Mouse (Mus musculus) telencephalon, adult 2 months (tissue): Measurements from ENCODE around the gene Pias1.
A peak's percentile ranks its signal among the peaks of the same experiment; 100 is the strongest.

Experiments used
- DNase-seq: peaks from one replicate; pipeline ENCODE4 v3.0.0-alpha.2; 2011; ENCODE audit warnings: low read depth, low spot score

Pias1 gene

DNA sequence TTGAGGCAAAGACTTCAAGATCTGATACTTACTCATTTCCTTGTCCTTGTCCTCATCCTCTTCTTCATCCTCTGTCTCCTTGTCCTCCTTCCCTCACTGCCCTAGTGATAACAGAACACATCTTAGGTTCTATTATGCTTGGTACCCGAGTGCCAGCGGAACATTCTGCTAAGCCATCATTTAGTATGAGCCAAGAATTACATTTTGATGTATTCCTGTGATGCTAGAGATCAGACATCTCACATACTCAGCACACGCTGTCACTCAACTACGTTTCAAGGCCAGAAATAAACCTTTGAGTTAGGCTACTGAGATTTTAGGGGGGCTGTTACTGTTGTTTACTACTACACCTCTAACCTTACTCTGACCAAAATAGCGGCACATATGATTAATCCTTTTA lies at the start of gene Pias1:
TSS of gene Pias1 (minus strand) at position 101 of the 400 bp plus-strand sequence.
- DNase-seq = no peak

DNA sequence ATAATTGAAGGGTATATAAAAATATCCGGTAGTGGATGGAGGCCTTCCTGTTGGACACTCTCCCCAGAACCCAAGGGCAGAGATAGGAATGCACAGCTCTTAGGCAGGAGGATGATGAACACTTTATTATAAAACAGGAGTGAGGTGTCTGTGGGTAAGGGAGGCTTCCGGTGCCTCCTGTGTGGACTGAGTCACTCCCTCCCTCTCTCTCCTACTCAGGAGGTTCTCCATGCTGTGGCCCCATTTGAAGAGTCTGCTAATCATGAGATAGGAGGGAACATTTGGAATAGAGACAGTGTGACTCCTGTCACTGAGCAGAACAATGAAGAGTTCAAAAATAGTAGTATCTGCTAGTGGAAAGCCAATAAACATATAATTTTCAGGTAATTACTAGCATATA lies 47.7 kb upstream of the Pias1 start:
- DNase-seq = no peak

GRCm38 (mm10) chr9:63031011-63031782 lies 43.5 kb upstream of the Pias1 start:
- peak; percentile 5 for DNase-seq

- no peak for DNase-seq
Observed at GRCm38 (mm10) chr9:63022486-63022885, 34.8 kb upstream of the Pias1 start.

DNA sequence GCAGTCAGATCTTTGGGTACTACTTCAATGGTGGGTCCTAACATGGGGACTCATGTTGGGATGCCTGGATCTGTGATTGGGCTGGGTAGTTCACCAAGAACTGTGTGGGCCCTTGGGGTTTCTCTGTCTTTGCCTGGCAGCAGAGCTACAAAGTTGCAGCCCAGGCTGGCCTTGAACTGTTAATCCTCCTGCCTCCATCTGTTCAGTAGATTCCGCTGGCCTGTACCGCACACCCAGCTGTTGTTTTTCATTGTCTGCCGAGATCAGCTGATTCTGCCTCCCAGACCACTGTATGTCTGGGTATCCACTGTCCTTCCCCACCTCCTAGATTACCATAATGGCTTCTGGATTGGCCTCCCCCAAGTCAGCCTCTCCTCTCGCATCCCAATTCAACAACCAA lies 19.6 kb upstream of the Pias1 start:
- no peak for DNase-seq

DNA sequence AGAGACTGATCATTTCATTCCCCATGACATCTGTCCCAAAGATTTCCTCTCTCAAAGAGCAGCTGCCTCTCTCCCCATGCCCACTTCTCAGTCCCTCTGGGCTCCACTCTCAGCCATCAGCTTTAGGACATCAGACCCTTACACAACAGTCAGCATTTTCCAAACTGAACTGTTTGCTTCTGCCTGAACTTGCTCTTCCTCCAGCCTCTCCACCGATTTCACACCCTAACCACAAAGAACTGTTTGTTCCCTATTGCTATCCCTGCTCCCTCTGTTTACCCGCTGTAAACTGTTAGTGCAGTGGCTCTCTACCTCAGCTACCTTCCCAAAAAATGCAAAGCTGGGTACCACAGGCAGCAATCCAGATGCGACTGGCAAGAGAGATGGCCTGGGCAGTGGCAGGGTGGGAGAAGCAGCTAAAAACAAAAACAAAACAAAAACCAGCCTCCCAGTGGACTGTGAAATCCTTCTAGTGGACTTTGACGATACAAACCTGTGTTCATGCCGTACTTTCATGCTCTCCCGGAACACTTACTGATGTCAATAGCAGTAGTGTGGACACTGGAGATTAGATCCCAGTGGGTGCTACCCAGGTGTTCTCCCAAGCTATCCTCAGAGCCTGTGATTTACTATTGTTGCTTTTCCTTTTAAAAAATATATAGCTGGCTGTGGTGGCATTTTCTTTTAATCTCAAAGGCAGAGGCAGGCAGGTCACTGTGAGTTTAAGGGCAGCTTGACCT lies 18.5 kb upstream of the Pias1 start:
- DNase-seq = no peak

DNA sequence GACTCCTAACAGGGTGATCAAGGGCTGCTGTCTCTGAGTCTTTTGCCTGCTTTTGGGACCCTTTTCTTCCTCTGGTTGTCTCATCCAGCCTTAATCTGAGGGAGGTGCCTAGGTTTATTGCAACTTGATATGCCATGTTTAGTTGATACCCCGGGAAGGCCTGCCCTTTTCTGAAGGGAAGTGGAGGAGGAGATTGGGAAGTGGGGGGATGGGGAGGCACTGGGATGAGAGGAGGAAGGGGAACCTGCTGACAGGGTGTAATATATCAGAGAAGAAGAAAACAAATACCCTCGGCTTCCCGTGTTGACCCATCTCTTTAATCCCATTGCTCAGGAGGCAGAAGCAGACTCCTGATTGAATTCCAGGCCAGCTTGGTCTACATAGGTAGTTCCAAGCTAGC lies 10.8 kb upstream of the Pias1 start:
- no peak for DNase-seq

GRCm38 (mm10) chr9:62997626-62998025 lies 9.9 kb upstream of the Pias1 start:
- DNase-seq = no peak

DNA sequence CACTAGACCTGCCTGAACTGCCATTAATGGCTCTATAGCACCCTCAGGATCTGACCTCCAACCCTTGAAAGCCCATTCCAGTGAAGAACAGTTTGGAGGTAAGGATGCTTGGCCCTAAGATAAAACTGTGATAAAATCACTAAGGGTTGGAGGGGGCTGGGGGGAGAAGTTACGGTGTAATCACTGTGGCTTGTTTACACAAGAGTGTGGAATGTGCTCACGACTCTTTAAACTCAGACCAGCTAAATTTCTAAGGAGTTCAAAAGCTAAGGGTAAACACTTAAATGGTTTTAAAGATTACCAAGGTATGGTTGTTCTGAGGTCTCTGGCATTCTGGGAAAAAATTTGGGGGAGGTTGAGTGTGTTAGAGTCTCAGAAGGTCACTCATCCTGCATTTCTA lies 7.5 kb upstream of the Pias1 start:
- no peak for DNase-seq

- DNase-seq = no peak
Observed at GRCm38 (mm10) chr9:62990134-62990533, 2.4 kb upstream of the Pias1 start.

DNA sequence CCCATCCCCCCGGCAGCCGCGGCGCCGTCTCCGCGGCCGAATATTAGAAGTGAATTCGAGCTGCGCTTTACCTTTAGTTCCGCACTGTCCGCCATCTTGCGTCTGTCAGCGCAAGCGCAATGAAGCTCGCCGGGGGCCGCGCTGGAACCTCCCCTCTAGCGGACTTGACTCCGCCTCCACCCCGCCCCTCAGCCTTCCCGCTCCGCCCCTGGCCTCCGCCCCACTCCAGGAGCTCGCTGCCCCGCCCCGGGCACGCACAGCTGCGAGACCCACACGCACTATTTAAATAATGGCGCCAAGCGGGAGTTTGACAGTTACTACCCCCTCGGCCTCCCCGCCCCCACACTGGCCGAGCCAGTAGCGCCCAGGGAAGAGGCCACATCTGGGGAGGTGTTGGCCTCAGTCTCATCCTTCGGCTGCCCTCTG lies 6.9 kb downstream of the Pias1 start:
- DNase-seq = peak; percentile 91

DNA sequence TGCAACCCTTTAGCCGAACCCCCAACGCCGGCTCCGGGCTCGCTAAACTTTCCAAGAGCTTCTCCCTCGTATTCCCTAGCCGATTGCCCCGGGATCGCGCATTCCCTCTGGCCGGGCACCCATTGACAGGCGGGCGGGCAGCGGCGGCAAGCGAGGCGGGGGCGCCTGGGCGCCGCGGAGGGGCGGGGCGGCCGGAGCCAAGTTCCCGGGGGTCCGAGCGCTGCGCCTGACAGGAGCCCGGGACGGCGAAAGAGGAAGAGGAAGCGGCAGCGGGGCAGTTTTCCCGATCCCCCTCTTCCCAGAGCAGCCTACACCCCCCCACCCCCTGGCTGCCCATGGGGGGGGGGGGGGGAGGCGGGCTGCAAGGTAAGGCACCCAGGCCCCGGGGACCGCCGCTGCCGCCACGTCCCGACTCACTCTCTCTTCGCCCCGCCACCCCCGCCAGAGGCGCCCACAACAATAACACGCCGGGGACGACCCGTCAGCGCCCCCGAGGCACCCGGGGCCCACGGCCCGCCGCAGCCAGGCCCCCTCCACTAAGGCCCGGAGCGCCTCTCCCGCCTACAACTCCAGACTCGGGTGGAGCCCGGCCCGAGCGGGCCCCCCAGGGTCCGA lies 7.5 kb downstream of the Pias1 start:
- no peak for DNase-seq

GRCm38 (mm10) chr9:62979461-62980161 lies 8.1 kb downstream of the Pias1 start:
- DNase-seq = no peak

GRCm38 (mm10) chr9:62977152-62977551 lies 10.6 kb downstream of the Pias1 start:
- no peak for DNase-seq

GRCm38 (mm10) chr9:62975830-62976229 lies 11.9 kb downstream of the Pias1 start:
- DNase-seq = no peak

DNA sequence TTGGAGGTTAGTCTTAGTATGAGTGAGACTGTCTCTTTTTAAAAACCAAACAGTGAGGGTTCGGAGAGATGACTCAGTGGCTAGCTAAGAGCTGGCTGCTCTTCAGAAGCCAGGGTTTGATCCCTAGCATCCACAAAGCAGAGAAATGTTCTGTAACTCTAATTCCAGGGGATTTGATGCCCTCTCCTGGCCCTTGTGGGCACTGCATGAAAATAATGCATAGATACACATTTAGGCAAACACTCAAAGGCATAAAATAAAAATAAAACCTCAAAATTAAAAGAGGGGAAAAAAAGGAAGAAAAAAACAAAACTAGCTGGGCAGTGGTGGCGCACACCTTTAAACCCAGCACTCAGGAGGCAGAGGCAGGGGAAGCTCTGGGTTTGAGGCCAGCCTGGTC lies 13.3 kb downstream of the Pias1 start:
- DNase-seq = no peak

DNA sequence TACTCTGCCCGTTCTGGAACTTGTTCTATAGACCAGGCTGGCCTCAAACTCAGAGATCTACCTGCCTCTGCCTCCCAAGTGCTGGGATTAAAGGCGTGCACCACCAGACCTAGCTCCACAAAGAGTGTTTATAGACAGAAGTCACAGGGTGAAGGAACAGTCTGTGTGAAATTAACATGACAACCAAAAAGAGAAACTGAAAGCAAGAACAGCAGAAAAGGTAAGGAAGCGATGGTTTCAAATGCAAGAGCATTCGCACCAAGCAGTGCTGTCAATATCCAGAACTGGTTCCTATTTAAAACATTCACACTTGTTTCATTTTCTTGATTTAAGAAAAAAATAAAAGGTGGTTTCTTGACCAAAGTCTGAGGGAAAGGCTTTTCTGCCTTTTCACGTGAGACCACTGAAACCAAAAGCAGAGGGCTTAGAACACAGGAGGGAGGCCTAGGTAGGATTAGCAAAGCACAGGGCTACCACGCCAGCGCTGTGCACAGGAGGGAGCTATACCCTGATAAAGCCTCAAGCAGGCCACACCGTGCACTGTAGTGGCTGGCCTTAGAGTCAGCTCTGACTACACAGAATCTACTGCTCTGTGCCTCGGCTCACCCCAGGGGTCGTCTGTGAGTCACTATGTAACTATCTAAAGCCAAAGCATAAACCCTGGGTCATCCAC lies 15.5 kb downstream of the Pias1 start:
- no peak for DNase-seq

GRCm38 (mm10) chr9:62970345-62970744 lies 17.4 kb downstream of the Pias1 start:
- DNase-seq = no peak

DNA sequence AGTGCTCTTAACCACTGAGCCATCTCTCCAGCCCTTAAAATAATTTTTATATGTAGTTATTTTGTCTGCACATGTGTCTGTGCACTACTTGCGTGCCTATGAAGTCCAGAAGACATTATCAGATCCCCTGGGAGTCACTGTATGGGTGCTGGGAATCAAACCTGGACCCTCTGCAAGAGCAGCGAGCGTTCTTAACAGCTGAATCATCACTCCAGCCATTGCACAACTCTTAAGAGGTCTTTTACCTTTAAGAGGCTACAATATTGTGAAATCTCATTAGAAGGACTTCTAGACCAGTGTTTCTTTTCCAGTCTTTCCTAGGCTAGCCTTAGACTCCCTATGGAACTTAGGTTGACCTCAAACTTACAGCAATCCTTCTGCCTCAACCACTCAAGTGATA lies 21.7 kb downstream of the Pias1 start:
- DNase-seq = no peak

DNA sequence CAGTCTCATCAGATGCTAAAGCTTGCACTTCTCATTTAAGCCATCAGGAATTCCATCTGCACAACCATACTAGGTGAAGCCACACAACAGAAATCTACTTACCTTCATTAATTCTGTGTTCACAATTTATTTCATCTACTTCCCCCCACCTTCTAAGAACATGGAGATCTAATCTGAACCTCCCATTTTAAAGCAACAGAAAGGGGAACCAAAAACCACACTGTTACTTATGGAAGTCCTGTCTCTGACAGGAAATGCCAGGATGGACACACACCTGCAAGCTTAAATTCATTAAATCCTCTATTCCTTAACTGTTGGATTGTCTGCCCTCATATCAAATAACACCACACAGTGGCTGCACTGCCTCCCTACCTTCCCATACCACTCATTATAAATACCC lies 35.0 kb downstream of the Pias1 start:
- DNase-seq = no peak

DNA sequence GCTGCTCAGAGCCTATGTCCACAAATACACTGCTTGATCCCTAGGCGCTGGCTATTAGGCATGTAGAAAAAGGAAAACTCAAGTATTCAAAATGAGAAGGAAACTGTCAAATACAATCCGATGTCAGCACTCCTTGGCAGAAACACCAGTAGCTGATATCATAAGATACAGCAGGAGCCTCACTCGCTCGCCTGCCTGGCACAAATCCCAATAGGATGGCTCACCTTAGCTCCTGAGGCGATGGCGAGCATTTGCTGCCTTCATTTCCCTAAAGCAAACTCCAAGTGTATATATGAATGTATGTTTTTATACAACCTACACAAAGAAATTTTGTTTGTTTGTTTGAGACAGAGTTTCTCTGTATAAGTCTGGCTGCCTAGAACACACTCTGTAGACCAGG lies 42.4 kb downstream of the Pias1 start:
- no peak for DNase-seq

GRCm38 (mm10) chr9:62944063-62944462 lies 43.7 kb downstream of the Pias1 start:
- no peak for DNase-seq
